Mouse (Mus musculus): Measurements from ENCODE around the gene U2af2.

GRCm38 (mm10) chr7:5046112-5046511, 15.8 kb upstream of the U2af2 start:
- TF ChIP-seq CTCF (IDR thresholded peaks at IDR 0.05; ENCODE audit: low read depth) (no peak; the same call in 1 of the 2 replicates), EP300 (optimal IDR thresholded peaks at IDR 0.05) (no peak)
